Mouse (Mus musculus) gastrocnemius, postnatal 4 days (tissue): Measurements from ENCODE around the gene Alg10b. TPM values are rescaled to one million over a fixed set of nuclear protein-coding genes. Genes with fewer than 3 reads are reported as not detected.
A peak's percentile ranks its signal among the peaks of the same experiment; 100 is the strongest.
"Not testable (repeated sequence)": the region's sequence is repeated elsewhere in the genome, so short reads cannot be mapped to it uniquely, and the experiment has no call there.

ENCODE experiments used
- DNase-seq, 2 experiments: peaks; one replicate each; pipeline ENCODE4 v3.0.0; 2021 to 2022; ENCODE audit warnings: low spot score in 2 of 2, mixed read lengths in 2 of 2
- long read RNA-seq, 2 experiments: library from polyadenylated mRNA; stranded (forward); transcript quantifications; one replicate each; pipeline ENCODE4 v2.0.0; 2021
- microRNA-seq: library from miRNA; unstranded; fragments of <30 nt; microRNA quantifications from one replicate; pipeline ENCODE4 v1.2.0, GENCODE M21; 2021
- total RNA-seq, 2 experiments: library from RNA; stranded (reverse); gene quantifications; 2 replicates each; pipeline ENCODE4 v1.2.3; 2021

Alg10b gene
- total RNA-seq: 10 to 100 TPM; 18.9 to 21.5 TPM
- long read RNA-seq, experiment 1, partial matches to known transcripts: 0 of 4 reads
- long read RNA-seq, experiment 1, other reads (novel, unspliced or antisense): 4 of 4 reads
- long read RNA-seq, experiment 2, full-length matches to known transcripts: 3 of 6 reads
- long read RNA-seq, experiment 2, partial matches to known transcripts: 0 of 6 reads
- long read RNA-seq, experiment 2, other reads (novel, unspliced or antisense): 3 of 6 reads

DNA sequence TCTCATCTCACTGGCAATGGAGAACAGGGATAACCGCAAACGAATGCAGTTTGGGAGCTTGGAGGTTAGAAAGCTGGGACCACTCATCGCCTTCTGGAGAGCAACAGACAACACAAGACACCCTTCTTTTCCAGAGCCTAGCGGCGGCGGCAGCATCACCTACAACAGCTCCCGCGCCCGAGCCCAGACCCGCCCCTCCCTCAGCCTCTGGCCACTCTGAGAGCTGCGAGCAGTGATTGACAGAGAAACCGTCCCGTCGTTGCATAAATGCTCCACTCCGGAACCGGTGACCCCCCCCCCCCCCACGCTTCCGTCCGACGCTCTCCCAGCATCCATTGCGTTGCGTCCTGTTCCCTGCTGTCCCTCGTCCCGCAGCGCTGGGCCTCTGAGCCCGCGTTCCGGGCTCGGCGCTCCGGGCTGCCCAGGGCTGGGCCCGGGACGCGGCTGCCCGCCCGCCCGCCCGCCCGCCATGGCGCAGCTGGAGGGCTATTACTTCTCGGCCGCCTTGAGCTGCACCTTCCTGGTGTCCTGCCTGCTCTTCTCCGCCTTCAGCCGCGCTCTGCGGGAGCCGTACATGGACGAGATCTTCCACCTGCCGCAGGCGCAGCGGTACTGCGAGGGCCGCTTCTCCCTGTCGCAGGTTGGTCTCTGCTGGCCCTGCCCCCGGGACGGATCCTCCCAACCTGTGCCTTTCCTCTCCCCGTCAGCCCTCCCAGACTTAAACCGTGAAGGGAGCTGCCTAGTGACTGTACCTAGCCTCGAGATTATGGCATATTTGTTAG is at the start of gene Alg10b:
TSS of gene Alg10b (plus strand) at position 343 of the 782 bp plus-strand sequence.
- DNase-seq: peak; percentile 71 to 85

GRCm38 (mm10) chr15:90183108-90183507 is 41.0 kb upstream of the Alg10b start:
- not testable (repeated sequence) for DNase-seq

- DNase-seq: no peak
Observed at GRCm38 (mm10) chr15:90183511-90183910, 40.6 kb upstream of the Alg10b start.

- no peak for DNase-seq
Observed at GRCm38 (mm10) chr15:90184743-90185142, 39.4 kb upstream of the Alg10b start.

DNA sequence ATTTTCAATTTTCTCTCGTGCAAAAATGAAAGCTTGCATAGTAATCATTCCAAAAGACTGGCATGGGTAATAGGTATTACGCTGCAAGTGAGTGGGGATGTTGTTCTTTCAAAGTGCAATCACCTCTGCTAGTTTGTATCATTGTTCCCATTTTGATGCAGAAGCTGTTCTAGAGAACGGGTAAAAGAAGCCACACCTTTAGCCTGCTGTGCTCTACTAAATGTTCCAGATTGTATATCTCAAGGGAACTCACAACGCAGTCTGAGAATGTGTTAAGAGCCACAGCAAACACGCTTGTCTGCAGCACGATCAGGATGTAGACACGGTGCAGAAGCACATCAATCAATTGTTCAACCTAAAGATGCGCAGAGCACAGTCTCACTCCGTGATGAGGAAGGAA is 34.6 kb upstream of the Alg10b start:
- DNase-seq: no peak

- no peak for DNase-seq
Observed at GRCm38 (mm10) chr15:90213946-90214345, 10.2 kb upstream of the Alg10b start.

- DNase-seq: peak; percentile 28 to 61
Observed at GRCm38 (mm10) chr15:90214913-90215312, 9.2 kb upstream of the Alg10b start.

GRCm38 (mm10) chr15:90225058-90225575 is 1.0 kb downstream of the Alg10b start:
- no peak for DNase-seq

DNA sequence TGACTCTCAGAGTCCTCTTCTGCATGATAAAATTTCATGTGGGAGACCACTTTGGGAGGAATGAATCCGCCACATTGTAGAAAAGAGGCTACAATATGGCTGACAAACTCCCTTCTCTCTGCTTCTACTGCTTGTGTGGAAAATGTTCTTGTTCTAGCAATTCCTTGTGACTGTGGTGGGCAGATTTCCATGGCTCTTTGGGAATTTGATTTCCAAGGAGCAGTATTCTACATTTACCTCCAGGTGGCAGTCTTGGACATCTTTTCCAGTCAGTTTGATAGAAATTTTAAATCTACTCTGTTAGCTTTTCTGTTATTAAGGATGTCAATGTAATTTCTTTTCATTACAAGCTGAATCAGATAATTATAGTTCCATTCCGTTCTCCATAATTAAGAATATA is 13.5 kb downstream of the Alg10b start:
- peak in 1 of 2 experiments; percentile 11 for DNase-seq

- DNase-seq: no peak
Observed at GRCm38 (mm10) chr15:90244081-90244480, 20.0 kb downstream of the Alg10b start.

GRCm38 (mm10) chr15:90249694-90250093 is 25.6 kb downstream of the Alg10b start:
- no peak for DNase-seq

GRCm38 (mm10) chr15:90282876-90283275 is 58.8 kb downstream of the Alg10b start:
- DNase-seq: no peak

Small RNA genes lying within 50 kb of the gene (microRNA-seq; reads per million reads assigned to microRNA genes)
- gene Mir7648: not detected
